Mouse (Mus musculus) thymus, postnatal 14 days (tissue): ENCODE measurements around the gene Pla2g2c.

ENCODE experiments used
- DNase-seq: peaks from one replicate; pipeline ENCODE4 v3.0.0; 2021

The Pla2g2c gene

DNA sequence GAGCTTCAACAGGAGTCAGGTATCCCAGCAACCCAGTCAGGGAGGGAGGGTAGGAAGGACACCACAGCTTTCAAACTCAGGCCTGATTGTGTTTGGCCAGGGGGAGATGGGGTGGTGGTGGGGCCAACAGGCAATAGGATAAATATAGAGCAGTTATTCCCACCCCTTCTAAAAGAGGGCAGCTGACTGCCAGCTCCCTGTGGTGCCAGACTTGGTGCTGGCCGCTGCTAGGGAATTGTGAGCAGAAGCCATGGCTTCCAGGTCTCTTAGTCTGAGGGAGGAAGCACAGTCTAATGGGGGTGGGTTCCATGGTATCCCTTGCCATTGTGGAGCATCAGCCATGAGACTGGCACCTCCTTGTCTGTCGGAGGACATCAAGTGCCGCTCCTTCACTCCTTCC, 29.0 kb downstream of the Pla2g2c start:
- no peak for DNase-seq

DNA sequence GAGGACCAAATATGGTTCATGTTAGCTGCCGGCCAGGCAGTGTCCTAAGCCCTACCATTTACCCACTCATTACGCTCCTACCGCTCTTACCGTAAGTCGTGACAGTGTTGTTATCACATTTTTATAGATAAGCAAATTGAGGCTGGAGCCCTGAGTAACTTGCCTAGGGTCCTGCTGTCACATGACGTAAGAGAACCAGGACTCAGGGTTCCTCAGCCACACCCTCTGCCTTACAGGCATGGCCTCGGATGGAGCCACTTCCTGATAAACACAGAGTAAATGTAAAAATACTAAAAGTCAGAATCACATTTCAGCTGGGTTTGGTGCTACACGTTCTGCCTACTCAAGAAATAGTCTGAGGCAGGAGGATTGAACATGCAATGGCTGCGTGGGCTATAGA, 29.8 kb downstream of the Pla2g2c start:
- DNase-seq = no peak

- no peak for DNase-seq
Observed at GRCm38 (mm10) chr4:138755439-138755838, 30.8 kb downstream of the Pla2g2c start.

DNA sequence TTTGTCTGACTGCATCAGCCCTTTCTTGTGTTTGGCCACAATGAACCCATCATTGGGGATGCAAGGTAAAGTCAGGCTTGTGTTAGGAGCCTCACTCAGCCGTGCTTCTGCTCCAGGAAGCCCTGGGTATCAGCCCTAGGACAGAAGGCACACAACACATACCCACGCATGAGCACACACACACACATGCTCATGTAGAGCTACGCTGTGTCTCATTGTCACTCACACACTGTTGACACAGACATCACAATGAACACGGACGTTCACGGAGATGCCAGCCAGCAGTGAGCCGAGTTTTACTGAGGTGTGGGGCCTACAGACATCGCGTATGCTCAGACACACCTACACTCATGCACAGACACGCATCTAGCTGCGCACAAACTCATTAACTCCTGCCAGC, 31.4 kb downstream of the Pla2g2c start:
- no peak for DNase-seq

GRCm38 (mm10) chr4:138757416-138757815, 32.8 kb downstream of the Pla2g2c start, which contains the start of gene Pla2g2f:
TSS of gene Pla2g2f (minus strand) at chr4:138757626.
- no peak for DNase-seq

DNA sequence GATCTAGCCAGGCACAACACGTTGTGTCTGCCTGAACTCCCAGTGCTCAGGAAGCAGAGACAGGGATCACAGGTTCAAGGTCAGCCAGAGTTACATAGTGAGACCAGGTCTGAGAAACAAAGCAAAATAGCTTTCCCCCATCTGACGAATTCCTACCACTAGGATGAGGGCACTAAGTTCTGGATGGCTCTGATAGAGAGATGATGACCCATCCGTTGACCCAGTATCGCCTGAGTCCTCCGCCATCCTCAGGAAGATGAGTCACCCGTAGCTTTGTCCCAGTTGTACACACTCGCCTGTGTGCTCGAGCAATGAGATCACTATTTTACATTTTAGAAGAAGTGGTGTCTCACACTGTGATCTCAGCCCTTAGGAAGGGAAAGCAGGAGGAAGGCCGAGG, 37.7 kb downstream of the Pla2g2c start:
- no peak for DNase-seq

GRCm38 (mm10) chr4:138771970-138772369, 47.4 kb downstream of the Pla2g2c start:
- no peak for DNase-seq

GRCm38 (mm10) chr4:138772386-138772785, 47.8 kb downstream of the Pla2g2c start:
- no peak for DNase-seq

- no peak for DNase-seq
Observed at GRCm38 (mm10) chr4:138775435-138775834, 50.8 kb downstream of the Pla2g2c start, which contains the start of gene Pla2g2d. TSS of gene Pla2g2d (plus strand) at chr4:138775735.

GRCm38 (mm10) chr4:138777417-138778407, 53.1 kb downstream of the Pla2g2c start:
- DNase-seq = no peak

DNA sequence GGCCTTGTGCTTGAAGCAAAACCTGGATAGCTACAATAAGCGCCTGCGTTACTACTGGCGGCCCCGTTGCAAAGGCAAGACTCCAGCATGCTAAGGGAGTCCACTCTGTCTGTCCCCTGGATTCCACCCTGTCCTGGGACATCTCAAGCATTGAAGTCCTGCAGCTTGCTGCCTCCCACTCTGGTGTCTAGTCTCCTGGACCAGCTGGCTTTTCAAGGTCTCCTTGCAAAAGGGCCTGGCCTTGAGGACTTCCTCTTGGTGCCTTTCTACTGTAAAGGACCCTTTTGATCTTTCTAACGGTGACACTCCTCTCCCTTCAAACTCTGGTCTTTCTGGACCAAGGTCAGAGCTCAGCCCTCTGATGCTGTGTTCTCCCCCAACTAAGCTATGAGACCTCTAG, 55.7 kb downstream of the Pla2g2c start:
- DNase-seq = no peak

DNA sequence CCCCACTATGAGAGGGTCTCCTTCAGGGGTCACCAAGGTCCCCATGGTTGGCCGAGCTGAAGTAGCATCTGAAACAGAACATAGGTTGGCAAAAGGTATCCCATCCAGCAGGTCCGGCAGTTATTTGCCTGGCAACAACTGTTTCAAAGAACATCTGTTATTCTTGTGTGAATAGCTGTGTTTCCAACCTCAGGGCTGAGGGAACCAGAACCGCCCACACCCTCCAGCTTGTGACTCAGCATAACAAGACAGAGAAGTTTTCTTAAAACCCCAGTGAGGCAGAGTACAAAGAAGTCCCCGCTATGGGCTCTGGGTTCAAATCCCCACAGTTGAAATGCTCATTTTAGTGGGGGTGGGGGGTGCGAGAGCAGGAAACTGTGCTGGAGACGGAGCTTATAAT, 57.5 kb downstream of the Pla2g2c start:
- no peak for DNase-seq

GRCm38 (mm10) chr4:138785721-138786120, 61.1 kb downstream of the Pla2g2c start:
- DNase-seq = no peak

DNA sequence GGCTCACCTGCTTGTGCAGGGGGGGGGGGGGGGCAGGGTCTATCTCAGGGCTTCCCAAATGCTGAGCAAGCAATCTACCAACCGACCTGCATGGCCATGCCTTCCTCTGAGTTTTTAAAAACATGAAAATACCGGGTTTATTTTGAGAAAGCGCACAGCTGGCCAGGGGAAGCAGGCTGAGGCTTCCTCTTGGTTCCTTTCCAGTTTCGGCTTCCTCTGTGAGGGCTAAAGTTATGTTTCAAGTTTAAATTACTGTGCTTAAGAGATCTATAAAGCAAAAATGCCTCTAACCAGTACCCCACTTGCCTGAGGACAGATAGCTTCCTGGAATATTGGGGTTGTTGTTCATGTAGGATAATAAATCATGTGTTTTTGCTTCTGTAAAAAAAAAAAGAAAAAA, 61.5 kb downstream of the Pla2g2c start:
- no peak for DNase-seq

DNA sequence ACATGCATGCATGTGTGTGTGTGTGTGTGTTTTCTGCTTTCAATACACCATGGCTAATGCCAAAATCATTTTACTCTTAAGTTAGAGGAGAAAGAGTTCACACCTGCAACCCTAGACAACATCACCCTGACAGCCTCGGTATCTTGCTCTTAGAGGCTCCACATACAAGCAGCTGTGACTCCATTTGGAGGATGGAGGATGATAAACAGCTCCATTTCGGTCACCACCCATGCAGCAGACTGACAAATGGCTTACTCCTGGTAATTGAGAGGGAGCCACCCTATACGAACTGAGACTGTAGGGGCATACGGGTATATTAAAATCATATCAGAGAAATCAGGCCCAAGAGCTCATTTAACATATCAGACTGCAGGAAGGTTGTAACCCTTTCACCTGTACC, 63.8 kb downstream of the Pla2g2c start:
- DNase-seq = no peak

DNA sequence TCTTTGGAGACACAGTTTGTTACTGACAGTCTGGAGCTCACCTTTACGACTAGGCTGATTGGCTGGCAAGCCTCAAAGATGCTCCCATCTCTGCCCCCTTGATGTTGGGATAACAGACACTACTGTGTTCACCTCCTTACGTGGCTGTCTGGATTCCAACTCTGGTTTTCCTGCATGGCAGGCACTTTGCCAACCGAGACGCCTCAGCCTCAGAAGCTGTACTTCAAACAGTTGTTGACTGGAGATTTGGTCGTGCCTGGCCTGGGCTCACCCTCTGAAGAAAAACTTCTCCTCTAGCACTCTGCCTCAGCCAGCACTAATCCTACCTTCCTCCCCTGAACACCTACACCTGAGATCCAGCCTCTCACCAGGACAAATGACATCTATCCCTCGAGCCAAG, 66.9 kb downstream of the Pla2g2c start:
- DNase-seq = no peak

GRCm38 (mm10) chr4:138792599-138792998, 68.0 kb downstream of the Pla2g2c start:
- DNase-seq = no peak

GRCm38 (mm10) chr4:138793276-138793675, 68.7 kb downstream of the Pla2g2c start:
- DNase-seq = peak; percentile 57

GRCm38 (mm10) chr4:138794344-138794743, 69.8 kb downstream of the Pla2g2c start:
- no peak for DNase-seq
